ENCODE assay signal across 21 mouse cellular contexts in the genomic region with DNA sequence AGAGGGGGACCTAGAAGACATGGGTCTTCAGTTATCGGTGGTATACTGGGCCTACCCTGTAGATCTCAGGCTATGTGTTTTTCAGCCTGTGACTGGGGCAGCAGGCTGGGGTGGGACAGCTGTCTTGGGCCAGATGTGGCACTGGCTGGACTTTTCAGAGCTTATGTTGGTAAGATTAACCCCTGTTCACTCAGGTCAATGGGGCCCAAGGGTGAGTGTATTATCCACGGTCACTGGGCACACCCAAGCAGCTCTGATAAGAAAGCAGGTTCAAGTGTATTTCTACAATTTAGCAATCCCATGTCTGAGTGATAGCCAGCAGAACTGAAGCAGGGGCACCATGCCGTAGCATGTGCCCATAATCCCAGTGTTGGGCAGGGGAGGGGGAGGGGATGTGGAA. TPM values are rescaled to one million over a fixed set of nuclear protein-coding genes. Genes with fewer than 3 reads are reported as not detected.
"Had no signal": no experiment of that assay in that cellular context is flagged by ENCODE, and none has a peak within 500 bp of the region (broad histone marks: within the 10 kb centered on the region; RNA-seq: fewer than 3 reads in every experiment).

No protein-coding gene starts in this region.

- H3K9me3 ChIP-seq: midbrain, embryonic 10.5 days; midbrain, embryonic 12.5 days; neural tube, embryonic 12.5 days; stomach, embryonic 15.5 days had no signal

- H3K4me2 ChIP-seq: lung, embryonic 14.5 days; midbrain, embryonic 12.5 days; neural tube, embryonic 12.5 days; stomach, embryonic 15.5 days had no signal

- ATAC-seq: midbrain, embryonic 16.5 days had no signal

- DNase-seq: lung, adult 18-20 months; lung, embryonic 14.5 days; lung, postnatal 10 days; lung, postnatal 4 days; midbrain, embryonic 14.5 days; right cerebral cortex, postnatal 14 days; spleen, adult 18-20 months; thymus, adult 2 months; thymus, postnatal 25 days; thymus, postnatal 4 days had no signal

- H3K9ac ChIP-seq: liver, embryonic 14.5 days; lung, embryonic 14.5 days; midbrain, embryonic 12.5 days; neural tube, embryonic 12.5 days; stomach, embryonic 15.5 days had no signal

- H3K4me1 ChIP-seq: neural tube, embryonic 12.5 days; stomach, embryonic 15.5 days had no signal

- H3K4me3 ChIP-seq: midbrain, embryonic 10.5 days; midbrain, embryonic 12.5 days; myocyte; neural tube, embryonic 12.5 days; stomach, embryonic 15.5 days had no signal

- H3K36me3 ChIP-seq: midbrain, embryonic 10.5 days; midbrain, embryonic 12.5 days; neural tube, embryonic 12.5 days; stomach, embryonic 15.5 days had no signal

- H3K27ac ChIP-seq: liver, embryonic 14.5 days; midbrain, embryonic 10.5 days; midbrain, embryonic 12.5 days; neural tube, embryonic 12.5 days; stomach, embryonic 15.5 days had no signal

RNA-seq across cellular contexts. Expression of gene Alpi, which starts 0.7 kb away (rescaled TPM):
- polyA plus RNA-seq: liver, embryonic 14.5 days; lung, embryonic 14.5 days; lung, embryonic 16.5 days; midbrain, embryonic 10.5 days; midbrain, embryonic 12.5 days; midbrain, embryonic 14.5 days; midbrain, embryonic 16.5 days; neural tube, embryonic 12.5 days; neural tube, embryonic 14.5 days had no signal

RNA-seq across cellular contexts. Expression of gene Alppl2, which starts 12.4 kb away (rescaled TPM):
- polyA plus RNA-seq: liver, embryonic 14.5 days; liver, embryonic 16.5 days; lung, embryonic 14.5 days; lung, embryonic 16.5 days; midbrain, embryonic 10.5 days; midbrain, embryonic 12.5 days; midbrain, embryonic 14.5 days; midbrain, embryonic 16.5 days; myocyte; neural tube, embryonic 12.5 days; neural tube, embryonic 14.5 days; stomach, embryonic 15.5 days; urinary bladder, adult 2 months had no signal

RNA-seq across cellular contexts. Expression of gene Akp3, which starts 22.7 kb away (rescaled TPM):
- polyA plus RNA-seq: liver, embryonic 14.5 days; liver, embryonic 16.5 days; lung, embryonic 14.5 days; lung, embryonic 16.5 days; midbrain, embryonic 10.5 days; midbrain, embryonic 12.5 days; midbrain, embryonic 14.5 days; midbrain, embryonic 16.5 days; neural tube, embryonic 12.5 days; neural tube, embryonic 14.5 days; stomach, embryonic 15.5 days; urinary bladder, adult 2 months had no signal
